Mouse (Mus musculus) cerebellum, postnatal 10 days (tissue): ENCODE measurements around the gene Atat1.

Experiments
- DNase-seq, 2 experiments: peaks; one replicate each; pipeline ENCODE4 v3.0.0; 2021; ENCODE audit warnings: mixed read lengths in 2 of 2

Atat1 gene

GRCm38 (mm10) chr17:35870884-35871696 lies 38.8 kb downstream of the Atat1 start:
- peak; percentile 55 to 72 for DNase-seq

DNA sequence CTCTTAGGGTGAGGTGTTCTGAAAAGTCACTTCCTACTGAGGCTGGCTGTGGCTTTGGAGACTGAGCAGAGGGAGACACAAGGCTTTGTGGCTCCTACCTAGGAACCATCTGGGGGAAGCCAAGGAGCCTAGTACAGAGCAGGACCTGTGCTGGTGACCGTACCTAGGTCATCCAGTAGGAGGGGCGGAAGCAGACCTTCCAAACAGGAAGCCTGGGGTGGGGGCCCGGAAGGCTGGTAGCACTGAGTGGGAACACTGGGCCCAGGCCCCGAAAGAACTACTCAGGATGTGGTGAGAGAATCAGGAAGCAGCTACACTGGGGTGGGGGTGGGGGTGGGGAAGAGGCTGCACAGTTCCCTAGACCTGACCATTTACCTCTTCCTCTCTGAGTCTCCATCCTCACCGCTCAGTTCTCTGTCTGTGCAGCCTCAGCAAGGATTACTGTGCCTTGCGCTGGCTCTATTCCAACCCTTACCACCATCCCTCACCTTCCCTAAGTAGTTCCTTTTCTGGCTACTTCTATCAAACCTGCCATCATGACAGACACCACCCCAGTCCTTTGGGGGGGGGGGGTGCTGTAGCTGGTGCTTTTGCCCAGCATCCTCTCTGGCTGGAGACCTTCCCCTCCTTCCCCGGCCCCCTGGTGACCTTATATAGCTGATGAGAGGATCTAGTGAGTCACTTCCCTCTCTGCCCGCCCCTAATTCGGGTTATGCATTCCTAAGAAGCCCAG lies 39.6 kb downstream of the Atat1 start:
- peak; percentile 35 to 40 for DNase-seq

DNA sequence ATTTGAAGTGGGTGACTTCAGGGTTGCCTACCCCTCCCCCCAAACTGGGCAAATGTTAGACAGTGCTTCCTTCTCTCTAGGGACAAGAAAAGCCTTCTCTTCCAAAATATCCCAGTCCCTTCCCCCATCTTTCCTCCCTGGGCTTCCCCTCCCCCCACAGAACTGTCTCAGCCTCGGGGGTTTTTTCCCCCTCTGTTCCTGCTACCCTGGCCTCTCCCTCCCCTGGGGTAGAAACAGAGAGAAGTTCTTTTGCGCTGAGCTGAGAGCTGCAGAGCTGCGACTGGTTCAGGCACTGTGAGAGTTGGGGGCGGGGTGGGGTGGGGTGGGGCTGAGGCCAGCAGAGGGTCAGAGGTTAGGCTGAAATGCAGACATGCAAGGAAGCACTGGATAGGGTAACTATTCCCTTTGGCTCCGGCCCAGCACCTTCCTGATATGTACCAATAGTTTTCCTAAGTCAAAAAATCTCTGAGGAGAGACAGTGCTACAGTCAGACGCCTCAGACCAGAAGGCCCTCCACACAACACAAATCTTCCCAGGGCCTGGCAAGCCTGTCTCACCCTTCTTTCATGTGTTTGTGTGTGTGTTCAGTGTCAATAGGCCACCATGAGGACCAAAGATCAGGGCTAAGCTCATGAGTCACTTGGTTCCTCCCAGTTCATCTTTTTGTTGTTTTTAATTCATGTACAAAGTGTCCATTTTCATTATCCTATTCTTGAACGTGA lies 40.4 kb downstream of the Atat1 start:
- peak; percentile 47 to 49 for DNase-seq

GRCm38 (mm10) chr17:35868961-35869345 lies 40.9 kb downstream of the Atat1 start:
- DNase-seq, result no peak

- peak; percentile 38 to 39 for DNase-seq
Measured at GRCm38 (mm10) chr17:35868165-35868820, 41.6 kb downstream of the Atat1 start.

DNA sequence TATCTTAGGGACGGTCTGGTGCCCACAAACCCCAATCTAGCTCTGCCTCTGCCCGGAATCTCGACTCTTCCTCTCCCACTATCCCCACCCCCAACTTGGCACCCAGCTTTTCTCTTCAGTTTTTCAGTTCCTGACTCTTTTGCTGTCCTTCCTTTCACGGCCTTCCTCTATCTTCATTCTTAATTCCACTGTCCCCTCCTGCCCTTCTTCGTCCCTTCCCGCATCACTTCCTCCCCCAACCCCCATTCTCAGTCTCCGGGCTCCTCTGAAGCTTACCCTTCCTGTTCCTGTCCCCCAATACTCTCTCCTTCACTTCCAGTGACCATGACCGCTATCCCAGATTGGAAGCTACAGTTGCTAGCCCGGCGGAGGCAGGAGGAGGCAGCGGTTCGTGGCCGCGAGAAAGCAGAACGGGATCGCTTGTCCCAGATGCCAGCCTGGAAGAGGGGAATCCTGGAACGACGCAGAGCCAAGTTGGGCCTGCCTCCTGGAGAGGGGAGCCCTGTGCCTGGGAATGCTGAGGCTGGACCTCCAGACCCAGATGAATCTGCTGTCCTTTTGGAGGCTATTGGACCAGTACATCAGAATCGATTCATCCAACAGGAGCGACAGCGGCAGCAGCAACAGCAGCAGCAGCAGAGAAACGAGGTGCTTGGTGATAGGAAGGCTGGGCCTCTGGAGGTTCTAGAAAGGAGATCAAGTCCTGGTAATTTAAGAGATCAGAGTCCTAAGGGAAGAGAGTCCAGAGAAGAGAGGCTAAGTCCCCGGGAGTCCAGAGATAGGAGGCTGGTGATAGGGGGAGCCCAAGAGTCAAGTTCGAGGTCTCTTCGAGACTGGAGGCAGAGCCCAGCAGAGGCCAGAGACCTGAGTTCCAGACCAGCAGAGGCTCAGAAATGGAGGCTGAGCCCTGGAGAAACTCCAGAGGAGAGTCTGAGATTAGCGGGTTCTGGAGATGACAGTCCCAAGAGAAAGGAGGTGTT lies 42.7 kb downstream of the Atat1 start:
- peak; percentile 65 to 67 for DNase-seq

DNA sequence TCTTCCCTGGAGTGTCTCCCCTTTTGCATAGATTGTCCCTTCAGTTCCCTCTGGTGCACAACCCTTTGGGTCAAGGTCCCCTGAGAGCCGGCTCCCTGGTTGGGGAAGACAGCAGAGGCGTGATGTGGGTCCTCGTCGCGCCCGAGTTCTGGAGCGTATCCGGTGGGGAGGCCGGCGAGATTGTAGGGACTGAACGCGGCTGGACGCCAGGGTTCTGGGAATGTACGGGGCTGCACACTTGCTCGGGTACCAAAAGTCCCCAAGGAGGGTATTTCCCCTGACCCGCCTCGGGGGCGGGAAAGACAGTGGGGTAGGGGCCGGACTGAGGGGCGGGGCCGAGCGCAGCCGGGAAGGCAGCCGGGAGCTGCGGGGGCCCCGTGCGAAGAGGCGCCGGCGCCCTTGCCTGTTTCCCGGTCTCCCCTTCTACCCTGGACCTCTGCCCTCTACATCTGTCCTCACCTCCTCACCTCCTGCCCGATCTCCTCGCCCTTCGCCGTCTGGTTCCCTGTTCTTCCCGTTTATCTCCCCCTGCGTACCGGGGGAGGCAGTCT lies 43.5 kb downstream of the Atat1 start:
- peak; percentile 72 to 80 for DNase-seq

DNA sequence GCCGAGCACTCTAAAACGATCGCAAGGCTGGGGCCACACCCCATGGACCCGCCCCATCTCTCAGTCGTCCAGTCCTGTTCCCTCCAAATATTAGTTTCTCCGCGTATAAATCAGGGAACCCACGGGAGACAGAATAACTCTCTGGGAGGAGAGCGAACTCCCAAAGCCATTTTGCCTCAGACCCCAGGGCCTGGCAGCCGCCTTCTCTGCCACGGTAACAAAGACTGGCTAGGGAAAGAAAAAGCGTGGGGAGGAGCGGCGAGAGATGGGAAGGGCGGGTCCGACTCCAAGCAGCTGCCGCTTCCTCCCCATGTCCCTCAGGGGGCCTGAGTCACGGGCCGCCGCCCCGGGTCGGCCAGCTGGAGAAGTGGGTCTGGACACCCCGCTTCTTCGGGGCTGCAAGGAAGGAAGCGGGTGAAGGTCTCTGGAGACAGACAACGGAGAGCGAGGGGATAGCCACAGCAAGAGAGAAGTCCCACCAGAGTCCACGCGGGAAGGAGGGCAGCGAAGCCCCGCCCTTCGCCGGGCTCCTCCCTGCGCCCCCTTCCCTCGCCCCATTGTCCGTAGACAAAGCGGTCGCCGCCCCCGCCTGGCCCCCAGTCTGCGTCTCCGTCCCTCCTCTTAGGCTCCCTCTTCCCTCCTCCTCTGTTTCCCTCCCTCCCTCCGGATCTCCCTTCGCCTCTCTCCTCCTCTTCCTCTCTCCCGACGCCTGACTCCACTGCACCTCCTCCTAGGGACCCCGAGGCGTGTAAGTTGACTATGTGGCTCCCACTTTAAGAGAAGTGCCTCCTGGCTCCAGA lies 44.2 kb downstream of the Atat1 start, which contains the start of gene Ppp1r18:
TSS of gene Ppp1r18 (plus strand) at position 113 of the 800 bp plus-strand sequence.
- peak; percentile 85 to 92 for DNase-seq

- no peak for DNase-seq
Measured at GRCm38 (mm10) chr17:35864832-35865353, 45.0 kb downstream of the Atat1 start.

DNA sequence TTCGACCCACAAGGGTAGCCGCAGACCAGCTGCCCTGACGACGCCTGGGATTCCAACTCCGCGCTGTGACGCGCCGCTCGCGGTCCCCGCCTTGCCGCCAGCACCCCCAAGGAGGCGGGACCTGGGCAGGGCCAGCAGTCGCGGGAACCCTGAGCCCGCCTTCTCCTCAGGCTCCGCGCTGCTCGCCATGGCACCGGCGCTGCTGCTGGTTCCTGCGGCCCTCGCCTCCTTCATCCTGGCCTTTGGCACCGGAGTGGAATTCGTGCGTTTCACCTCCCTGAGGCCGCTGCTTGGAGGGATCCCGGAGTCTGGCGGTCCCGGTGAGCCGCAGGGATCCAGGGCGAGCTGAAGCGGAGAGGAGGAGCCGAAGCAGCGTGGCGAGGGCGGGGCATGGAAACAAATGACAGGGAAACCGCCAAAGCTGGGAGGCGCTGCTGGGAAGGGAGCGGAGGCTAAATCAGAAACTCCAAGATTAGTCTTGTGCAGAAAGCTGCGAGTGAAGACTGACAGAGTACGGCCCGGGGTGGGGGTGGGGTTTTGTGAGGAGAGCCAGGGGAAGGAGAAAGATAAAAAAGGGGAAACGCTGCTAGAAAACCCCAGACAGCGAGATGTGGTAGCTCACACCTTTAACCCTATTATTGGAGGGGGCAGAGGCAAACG lies 48.5 kb downstream of the Atat1 start, which contains the start of gene Nrm:
TSS of gene Nrm (plus strand) at position 121 of the 660 bp plus-strand sequence.
- peak; percentile 93 to 95 for DNase-seq

- no peak for DNase-seq
Measured at GRCm38 (mm10) chr17:35860831-35861197, 49.1 kb downstream of the Atat1 start.

DNA sequence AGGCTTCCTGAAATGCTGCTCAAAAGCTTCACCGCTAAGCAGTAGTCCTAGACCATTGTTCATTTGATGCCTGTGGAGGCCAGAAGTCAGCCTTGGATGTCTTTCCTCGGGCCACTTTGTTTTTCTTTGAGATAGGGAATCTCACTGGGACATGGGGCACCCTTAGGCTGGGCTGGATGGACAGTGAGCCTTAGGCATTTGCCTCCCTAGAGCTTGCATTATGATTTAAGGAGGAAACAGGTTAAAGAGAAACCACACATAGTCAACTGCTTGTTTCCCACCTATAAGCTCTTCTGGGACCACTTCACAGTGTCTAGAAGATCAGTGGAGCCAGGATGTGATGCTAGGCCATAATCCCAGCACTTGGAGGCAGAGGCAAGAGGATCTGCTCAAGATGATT lies 50.0 kb downstream of the Atat1 start:
- DNase-seq, result no peak

GRCm38 (mm10) chr17:35859371-35859770 lies 50.5 kb downstream of the Atat1 start:
- DNase-seq, result no peak

DNA sequence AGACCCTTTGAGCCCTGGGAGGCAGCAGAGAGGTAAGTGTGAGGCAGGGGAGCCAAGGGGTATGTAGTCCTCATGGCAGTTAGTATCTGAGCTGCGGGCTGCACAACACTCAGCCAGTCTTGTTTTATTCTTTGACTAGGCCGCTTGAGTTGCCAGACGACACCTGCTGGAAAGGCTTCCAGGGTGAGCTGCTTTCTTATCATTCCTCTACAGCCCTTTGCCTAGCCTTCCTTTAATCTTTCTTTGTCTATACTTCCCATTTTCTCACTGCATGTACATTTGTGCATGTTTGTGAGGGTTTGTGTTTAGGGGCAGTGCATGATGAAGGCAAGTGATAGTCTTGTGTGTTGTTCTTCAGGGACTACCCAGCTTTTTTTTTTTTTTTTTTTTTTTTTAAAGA lies 58.9 kb downstream of the Atat1 start:
- no peak for DNase-seq

GRCm38 (mm10) chr17:35848112-35848511 lies 61.8 kb downstream of the Atat1 start:
- no peak for DNase-seq
